Mouse (Mus musculus) right cerebral cortex, postnatal 10 days (tissue): ENCODE measurements around the gene 4930430F08Rik.
A peak's percentile ranks its signal among the peaks of the same experiment; 100 is the strongest.
"Not testable (repeated sequence)": the region's sequence is repeated elsewhere in the genome, so short reads cannot be mapped to it uniquely, and the experiment has no call there.

ENCODE experiments used
- DNase-seq, 2 experiments: peaks; one replicate each; pipeline ENCODE4 v3.0.0; 2021; ENCODE audit warnings: low spot score in 2 of 2

4930430F08Rik gene

DNA sequence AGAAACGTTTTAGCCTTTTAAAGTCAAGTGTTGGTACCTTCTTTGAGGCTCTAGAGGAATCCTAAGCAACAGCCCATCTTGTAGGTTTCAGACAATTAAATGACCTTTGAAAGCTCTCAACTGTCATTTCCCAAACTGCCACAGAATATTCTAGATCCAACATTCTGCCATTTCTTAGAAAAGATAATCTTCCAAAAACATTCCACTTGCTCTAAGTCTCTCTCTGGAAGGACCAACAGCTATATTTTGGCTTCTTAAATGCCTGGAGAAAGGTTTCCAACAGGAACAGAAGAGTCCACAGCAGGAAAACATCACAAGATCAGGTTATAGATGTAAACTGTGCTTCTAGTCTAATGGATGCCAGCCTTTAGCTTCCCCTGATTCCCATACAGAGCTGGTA lies at the start of gene 4930430F08Rik, which contains the start of gene 1700017N19Rik:
TSS of gene 4930430F08Rik (minus strand) at position 101 of the 400 bp plus-strand sequence.
TSS of gene 1700017N19Rik (plus strand) at position 162 of the 400 bp plus-strand sequence.
- no peak for DNase-seq

DNA sequence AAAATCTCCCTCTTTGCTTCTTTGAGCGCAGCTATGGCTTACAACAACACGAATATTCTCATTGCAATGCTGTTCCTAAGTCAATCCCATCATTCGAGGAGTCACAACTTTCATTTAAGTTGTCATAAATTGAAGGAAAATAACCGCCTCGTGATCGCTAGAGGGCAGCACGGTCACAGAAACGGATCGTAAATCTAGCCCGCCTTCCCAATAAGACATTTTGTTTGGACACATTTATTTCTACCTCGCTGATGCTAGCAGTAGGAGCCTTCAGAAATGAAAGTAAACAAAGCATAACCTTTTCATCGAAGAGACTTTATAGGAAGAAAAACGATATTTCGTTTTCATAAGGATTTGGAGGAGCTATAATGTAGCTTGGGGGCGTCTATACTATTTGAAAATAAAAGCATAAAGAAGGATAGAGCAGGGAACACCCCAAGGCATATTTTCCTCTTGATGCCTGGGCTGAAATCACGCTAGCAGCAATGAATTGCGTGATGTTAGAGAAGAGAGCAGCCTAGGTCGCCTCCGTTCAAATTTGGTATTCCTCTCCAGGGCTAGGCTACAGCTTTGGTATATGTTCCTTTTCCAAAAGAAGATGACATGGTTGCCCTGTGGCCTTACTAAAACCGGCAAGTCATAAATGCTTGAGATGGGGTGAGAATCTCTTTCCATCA lies 39.7 kb upstream of the 4930430F08Rik start:
- DNase-seq, result peak; percentile 79 to 80

DNA sequence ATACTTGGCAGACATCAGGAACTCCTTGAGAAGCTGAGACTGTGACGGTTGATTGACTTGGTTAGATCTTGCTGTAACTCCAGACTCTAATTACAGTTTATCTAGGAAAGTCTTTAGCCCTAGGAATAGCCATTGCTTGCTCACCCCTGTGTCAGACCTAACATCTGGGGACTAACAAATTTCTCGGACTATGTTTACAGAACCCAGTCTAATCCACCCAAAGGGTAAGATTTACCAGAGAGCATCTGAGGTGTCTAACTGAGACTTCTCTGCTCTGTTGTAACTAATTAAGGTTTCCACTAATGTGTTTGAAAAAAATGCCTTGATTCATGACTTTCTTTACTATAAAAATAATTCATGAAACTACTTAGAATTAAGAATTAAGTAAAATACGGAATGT lies 32.3 kb upstream of the 4930430F08Rik start:
- no peak for DNase-seq

DNA sequence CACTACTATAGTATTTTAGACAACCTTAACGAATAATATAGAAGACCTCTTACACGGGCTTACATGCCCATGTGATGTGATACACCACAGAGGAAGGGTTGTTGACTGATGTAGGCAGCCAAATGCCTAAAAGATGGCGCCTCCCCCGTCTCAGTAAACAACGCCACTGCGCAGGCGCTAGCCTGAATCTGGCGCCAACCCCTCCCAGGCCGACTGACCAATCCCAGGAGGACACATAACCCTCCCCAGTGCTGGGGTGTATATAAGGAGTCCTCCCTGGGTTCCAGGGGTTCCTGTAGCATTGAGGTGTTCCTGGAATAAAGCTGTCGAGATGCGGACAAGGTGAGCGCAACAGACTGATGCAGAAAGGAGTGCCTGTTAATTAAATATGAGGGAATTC lies 29.8 kb upstream of the 4930430F08Rik start:
- DNase-seq, result no peak

DNA sequence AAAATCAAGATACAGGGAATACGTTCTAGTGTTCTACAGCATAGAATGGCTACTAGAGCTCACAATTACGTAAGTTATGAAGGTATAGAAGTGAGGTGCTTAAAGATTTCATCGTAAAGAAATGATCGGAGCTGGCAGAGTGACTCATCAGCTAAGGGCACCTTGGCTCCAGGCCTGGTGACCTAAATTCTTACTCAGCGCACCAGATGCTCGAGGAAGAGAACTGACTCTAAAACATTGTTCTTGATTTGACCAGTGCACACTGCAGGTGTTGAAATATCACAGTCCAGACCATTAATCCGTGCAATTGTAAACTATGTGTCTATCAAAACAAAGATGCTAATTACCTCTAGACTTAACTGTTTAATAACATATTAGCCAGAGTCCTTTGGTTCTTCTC lies 29.3 kb upstream of the 4930430F08Rik start:
- no peak for DNase-seq

DNA sequence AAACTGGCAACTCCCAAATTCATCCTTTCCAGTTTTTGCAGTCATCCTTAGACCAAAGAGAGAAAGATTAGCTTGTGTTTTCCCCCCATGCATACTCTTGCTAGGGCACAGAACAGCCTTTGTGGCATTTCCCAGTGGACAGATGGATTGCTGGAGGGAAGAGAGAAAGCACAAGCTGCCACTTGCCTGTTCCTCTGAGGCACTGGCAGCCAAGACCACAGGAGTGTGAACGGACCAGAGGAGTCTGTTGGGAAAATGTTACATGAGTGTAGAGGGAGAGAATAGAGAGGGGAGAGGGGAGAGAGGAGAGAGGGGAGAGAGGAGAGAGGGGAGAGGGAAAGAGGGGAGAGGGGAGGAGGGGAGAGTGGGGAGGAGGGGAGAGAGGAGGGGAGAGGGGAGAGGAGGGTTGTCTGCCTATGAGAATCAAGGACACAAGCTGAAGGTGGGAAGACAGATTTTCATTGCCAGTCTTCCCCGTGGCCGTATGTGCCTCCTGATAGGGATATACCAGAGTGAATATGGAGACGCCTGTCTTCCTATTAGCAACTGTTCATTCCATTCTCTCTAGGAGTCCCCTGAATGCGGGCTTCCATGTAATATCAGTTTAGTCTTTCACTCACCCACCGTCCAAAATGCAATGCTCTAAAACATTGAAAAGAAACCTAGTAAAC lies 27.1 kb upstream of the 4930430F08Rik start:
- DNase-seq, result peak; percentile 33 to 47

DNA sequence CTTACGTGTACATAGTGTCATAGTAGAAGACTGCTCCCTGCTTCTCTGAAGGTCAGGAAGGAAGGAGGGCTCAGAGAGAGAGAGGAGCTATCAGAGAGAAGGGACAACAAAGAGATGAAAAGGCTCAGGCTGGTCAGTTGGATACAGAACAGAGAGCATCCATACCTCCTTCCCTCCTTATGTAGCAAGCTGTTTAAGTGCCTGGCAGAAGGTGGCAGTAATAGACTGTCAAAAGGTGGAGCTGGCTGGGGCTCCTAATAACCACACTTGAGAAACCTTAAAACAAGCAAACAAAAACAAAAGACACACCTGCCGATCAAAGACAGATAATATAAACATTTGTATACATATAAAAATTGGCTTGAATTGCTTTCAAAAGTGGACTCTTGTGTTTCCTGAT lies 14.0 kb upstream of the 4930430F08Rik start:
- no peak for DNase-seq

DNA sequence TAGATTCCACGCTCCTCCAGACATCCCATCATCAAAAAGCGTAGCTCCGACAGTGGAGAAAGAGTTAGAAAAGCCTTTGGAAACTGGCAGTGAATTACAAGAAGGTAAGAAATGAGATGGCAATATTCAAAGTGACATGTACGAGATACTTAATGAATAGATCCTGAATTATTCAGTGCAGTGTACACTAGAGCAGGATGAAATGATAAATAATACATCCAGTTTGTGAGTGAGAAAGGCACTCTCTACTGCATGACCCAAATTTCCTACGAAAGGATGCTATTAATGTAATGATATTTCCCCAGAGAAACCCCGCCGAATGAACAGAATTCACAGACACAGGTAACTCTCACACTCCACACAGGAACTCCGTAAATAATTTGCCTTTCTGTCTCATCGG lies 13.3 kb upstream of the 4930430F08Rik start:
- DNase-seq, result no peak

DNA sequence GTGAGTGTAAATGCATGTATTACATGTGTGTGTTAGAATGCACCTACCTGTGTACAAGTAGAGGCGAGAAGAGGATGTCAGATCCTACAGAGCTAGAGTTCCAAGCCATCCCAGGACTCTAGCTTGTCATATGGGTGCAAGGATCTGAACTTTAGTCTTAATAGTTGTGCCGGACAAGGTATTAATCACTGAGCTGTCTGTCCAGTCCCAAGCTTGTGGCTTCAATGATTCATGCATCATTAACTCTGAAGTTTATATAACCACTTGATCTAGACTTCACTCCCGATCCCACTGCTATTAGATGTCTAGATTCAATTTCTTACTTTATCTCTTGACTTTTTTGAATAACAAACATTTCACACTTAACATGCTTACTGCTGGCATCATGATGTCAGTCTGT lies 8.1 kb upstream of the 4930430F08Rik start:
- DNase-seq, result no peak

DNA sequence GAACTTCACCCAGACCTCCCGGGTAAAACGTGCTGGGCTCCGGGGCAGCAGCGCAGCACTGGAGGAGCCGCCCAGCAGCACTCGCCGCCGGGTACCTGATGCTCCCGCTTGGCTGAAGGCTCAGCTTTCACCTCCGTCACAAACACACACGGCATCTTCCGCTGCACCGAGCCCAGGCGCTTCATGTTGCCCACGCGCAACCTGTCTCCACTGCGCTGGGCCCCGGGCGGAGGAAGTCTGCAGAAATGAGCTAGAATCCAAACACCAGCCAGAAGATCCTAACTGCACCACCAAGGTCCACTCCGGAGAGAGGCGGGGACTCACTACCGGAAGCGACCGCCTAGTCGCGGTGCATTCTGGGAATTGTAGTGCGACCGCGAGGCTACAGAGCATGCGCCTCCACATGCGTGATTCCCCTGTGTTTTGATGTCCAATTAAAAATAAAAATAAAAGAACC lies 1.3 kb downstream of the 4930430F08Rik start:
- peak; percentile 96 to 97 for DNase-seq

DNA sequence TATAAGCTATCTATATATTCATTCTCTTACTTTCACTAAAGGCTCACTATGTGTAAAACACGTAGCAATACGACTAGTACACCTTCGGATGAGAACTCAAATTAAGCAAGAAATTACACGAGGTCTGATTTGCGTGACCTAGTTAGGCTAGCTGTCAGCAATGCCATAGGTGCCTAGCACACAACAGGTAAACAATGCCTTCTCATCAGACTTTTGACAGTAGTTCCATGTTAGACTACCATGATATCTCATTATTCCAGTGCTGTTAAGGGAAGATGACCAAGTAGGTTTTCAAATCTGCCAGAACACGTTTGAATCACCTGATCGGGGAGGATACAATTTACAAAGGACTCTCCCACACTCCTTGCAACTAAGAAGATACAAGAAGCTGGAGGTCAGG lies 1.7 kb downstream of the 4930430F08Rik start:
- DNase-seq, result no peak

DNA sequence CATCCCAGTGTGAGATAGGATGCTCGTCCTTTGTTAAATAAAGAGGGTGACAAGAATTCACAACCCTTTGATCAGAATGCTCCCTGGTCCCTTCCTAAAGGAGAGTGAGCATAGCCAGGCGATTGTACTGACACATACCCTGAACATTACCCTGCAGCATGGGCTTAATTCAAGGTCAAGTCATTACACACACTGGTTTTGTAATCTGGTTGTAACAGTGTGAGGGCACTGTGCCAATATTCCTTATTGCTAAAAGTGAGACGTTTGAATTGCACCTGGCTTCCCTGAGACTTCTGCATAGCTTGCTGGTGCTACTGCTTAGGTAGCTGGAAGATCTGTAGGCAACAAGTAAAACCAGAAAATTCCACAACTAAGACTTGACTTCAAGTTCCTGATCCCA lies 6.0 kb downstream of the 4930430F08Rik start:
- no peak for DNase-seq

DNA sequence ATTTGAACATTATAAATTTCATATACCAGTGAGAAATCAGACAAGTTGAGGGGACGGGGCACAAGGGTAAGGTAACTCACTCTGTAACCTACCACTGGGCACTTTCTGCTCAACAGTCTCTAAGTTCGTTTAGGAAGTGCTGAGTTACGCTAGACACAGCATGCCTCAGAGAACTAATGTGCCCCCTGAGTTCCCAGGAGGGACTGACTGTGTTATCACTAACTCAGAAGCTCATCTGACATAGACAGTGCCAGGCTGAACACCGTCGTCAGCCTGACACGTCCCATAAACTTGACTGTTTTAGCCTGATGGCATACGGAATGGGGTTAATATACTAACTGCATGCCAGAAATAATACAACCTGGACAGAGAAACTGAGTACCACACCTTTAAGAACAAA lies 14.9 kb downstream of the 4930430F08Rik start:
- DNase-seq, result no peak

DNA sequence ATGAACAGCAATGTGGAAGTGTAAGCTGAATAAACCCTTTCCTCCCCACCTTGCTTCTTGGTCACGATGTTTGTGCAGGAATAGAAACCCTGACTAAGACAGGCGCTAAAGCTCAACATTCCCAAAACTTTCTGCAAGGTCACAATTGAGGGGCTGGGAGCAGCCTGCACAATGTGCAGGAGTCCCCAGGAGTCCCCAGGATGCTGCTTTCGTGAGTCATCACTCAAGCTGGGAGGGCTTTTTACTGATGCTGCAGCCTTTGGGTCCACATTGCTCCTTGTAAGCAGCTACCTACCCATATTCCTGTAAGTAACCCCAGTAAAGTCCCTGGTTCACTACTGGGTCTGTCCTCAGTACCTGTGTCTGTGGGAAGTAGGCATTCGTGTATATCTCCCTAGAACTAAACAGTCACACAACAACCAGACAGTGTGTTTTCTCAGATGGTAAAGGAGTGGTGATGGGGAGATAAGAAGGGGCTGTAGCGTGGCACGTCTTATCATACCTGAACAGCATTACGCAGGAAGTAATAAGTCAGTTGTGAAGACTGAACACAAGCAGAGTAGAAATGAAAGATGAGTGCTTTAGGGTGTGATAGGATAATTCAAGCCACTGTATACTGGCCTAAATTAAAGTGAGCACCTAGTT lies 15.6 kb downstream of the 4930430F08Rik start:
- no peak for DNase-seq

DNA sequence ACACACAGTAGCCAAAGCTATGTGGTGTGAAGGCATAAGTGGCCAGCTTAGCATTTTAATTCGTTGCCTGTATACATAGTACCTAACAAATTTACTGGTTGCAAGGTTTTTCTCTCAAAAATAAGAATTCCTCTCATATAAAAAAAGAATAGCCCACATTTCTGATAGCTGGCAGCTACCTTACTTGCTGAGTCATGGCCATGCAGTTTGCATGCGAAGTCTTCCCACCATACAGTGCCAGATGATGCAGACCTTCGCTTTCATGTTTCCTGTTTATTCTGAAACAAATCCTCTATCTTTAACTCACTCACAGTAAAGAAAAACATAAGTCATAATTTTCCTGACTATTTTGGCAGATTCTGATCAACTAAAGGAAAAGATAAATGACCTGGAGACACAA lies 18.5 kb downstream of the 4930430F08Rik start:
- DNase-seq, result no peak

DNA sequence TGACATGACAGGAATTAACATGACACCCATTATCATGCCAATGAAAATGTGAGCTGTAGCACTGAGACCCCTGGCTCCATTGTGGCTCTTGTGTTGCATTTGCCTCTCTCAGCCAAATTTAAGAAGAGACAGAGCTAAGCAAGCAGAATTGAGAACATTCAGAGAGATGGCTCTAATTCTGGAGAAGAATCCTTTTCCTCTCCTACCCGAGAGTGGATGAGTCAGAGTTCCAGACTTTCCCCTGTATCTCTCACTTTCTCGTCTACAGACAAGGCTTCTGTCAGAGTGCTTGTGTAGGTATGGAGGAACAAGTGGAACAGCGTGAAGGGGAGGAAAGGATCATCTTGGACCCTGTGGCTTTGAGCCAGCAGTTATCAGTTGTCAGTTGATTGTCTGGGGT lies 26.1 kb downstream of the 4930430F08Rik start:
- DNase-seq, result no peak

DNA sequence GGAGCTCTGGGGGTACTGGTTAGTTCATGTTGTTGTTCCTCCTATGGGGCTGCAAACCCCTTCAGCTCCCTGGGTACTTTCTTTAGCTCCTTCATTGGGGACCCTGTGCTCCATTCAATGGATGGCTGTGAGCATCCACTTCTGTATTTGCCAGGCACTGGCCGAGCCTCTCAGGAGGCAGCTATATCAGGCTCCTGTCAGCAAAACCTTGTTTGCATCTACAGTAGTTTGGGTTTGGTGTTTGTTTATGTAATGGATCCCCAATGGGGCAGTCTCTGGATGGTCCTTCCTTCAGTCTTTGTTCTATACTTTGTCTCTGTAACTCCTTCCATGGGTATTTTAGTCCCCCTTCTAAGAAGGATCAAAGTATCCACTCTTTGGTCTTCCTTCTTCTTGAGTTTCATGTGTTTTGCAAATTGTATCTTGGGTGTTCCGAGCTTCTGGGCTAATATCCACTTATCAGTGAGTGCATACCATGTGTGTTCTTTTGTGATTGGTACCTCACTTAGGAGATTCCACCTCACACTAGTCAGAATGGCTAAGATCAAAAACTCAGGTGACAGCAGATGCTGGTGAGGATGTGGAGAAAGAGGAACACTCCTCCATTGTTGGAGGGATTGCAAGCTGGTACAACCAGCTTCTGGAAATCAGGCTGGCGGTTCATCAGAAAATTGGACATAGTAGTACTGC lies 29.9 kb downstream of the 4930430F08Rik start:
- not testable (repeated sequence) for DNase-seq

DNA sequence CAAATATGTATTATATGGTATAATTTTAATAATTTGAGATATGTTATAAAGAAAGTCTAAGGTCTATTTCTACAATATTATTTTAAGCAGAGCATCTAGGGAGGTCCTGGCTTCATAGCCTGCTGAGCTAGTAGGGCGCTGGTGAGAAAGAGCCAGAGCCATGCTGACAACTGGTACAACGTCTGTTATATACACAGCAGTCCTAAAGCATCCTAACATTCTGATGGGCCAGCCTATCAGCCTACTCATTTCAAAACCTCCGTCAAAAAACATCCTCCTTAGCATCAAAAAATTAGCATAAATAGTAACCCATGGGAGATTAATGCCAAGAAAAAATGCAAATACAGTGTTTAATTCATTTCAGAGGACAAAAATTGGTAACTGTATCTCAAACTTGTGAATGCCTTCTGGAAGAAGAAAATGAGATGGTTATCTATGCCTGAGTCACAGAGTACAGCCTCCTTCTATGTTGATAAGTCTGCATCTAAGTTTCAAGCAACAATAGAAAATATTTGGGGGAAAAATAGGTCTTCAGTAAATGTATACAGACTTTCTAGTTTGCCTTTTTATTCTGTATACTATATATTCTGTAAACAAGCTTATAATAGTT lies 33.6 kb downstream of the 4930430F08Rik start:
- no peak for DNase-seq

DNA sequence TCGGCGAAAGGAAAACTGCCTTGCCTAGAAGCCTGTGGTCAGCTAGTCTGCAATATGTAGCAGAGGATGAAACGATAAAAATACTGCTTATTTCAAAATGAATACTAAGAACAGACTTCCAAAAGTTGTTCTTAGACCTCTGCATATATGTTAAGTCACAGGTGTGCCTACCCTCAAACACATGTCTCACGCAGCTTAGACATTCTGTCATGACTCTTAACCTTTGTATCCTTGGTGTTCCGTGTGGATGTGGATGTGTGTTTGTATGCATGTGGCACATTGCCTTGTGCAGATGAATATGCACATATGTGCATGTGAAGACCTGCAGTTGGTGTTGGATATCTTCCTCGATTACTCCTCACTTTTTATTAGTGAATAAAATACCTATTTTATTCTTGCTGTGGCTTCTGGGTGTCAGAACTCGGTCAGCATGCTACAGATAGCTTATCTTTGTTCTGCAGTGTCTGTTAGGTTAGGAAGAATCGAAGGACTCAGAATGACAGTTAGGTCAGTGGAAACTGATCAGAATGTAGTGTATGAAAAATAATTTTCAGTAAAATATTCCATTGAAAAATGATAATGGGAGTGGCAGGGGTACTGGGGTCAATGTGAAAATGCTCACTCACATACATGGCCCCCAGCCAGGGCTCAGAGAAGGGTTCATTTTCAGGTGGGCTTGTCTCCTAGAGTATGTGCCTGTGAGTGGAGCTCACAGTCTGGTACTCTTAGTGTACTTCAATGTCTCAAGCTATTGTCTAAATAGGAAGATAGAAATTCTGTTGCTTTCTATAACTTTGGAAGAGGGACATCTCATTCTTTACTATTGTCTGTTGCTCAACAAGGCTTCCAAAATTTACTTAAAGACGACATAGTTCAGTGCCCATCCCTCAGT lies 65.5 kb downstream of the 4930430F08Rik start:
- DNase-seq, result no peak

DNA sequence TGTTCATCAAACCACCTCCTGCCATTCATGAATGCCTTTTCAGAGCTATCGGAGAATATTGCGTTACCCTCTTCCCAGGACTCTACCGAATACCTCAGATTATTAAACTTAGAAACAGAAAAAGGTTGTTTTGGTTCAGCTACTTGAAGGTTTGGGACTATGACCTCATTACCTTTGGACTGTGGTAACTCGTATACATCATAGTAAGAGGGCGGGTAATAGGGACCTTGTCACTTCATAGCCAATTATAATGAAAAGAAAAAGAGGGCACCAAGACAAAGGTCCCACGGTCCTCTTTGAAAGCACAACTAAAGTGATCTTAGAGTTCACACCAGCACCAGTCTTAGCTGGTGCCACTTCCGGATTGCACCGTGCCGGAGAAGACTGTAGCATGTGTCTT lies 67.9 kb downstream of the 4930430F08Rik start:
- DNase-seq, result no peak
